Comparison of ENCODE assay signal across 17 mouse cellular contexts in the genomic region with DNA sequence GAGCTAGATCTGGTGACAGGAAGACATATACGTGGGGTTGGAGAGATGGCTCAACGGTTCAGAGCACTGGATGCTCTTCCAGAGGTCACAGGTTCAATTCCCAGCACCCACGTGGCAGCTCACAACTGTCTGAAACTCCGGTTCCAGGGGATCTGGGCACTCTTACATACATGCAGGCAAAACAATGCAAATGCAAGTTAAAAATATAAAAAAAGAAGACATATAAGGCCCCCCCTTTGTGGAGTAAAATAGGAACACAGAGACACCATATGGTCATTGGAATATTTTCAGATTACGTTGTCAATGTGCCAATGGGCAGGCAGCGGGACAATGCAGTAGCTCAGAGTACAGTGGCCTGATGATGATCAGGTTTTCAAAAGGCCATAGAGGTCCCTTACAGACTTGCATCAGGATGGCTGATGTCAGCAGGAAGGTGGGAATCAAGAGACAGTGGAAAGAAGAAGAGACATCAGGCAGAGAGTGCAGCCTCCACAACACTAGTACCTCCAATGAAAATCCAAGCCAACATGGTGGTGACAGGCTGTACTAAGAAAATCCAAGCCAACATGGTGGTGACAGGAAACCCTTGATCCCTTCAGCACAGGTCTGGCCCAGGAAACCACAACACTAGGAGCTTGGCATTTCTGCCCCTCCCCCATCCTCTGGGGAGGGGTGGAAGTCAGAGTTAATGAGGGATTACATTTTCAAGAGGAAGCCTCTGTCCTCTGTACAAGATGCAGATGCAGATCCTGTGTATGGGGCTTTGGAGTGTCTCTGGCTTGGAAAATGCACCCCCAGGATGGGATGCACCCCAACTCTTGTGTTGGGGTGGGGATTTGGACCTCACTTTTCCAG.
A peak's percentile ranks its signal among the peaks of the same experiment; 100 is the strongest.
DNase-seq lines count a peak whose midpoint lies in the region; ATAC-seq lines count a peak whose summit lies in the region.
"Had no signal": no experiment of that assay in that cellular context is flagged by ENCODE, and none has a peak within 500 bp of the region (broad histone marks: within the 10 kb centered on the region; RNA-seq: fewer than 3 reads in every experiment).

No protein-coding gene starts in this region.

- 0 out of 2 replicates have a peak, but pooled peaks have one; percentile 35 for ATAC-seq in heart, embryonic 15.5 days (replicated peaks; ENCODE audit: insufficient number of reproducible peaks, insufficient read depth, low FRiP score, low read depth)
- ATAC-seq in neural tube, embryonic 13.5 days (ENCODE audit: low read depth): no peak
- ATAC-seq in limb, embryonic 12.5 days (ENCODE audit: insufficient number of reproducible peaks, insufficient read depth, low FRiP score, low TSS enrichment, low read depth): no peak
- ATAC-seq: intestine, postnatal 0 days; liver, embryonic 12.5 days; midbrain, embryonic 16.5 days had no signal

- no peak overlapping the region for H3K27ac ChIP-seq in heart, embryonic 15.5 days
- H3K27ac ChIP-seq in heart, embryonic 10.5 days: no peak overlapping the region
- H3K27ac ChIP-seq in neural tube, embryonic 13.5 days (replicated peaks): peak overlapping the region; percentile 3; the same call in 1 of the 2 replicates
- H3K27ac ChIP-seq in limb, embryonic 12.5 days: 0 out of 2 replicates have a peak overlapping the region, but pooled peaks have one; percentile 30
- H3K27ac ChIP-seq: forebrain, embryonic 12.5 days; liver, embryonic 12.5 days; lung, embryonic 15.5 days had no signal

- no peak overlapping the region for H3K4me2 ChIP-seq in heart, embryonic 15.5 days
- no peak overlapping the region for H3K4me2 ChIP-seq in neural tube, embryonic 13.5 days
- no peak overlapping the region for H3K4me2 ChIP-seq in limb, embryonic 12.5 days
- H3K4me2 ChIP-seq: forebrain, embryonic 12.5 days; heart, embryonic 12.5 days; liver, embryonic 12.5 days; lung, embryonic 15.5 days had no signal

- 85% methylated on average over 6 of the region's 6 CpGs for WGBS in heart, embryonic 15.5 days
- WGBS in heart, embryonic 10.5 days: 90% methylated on average over 6 of the region's 6 CpGs
- 85% methylated on average over 6 of the region's 6 CpGs for WGBS in neural tube, embryonic 13.5 days
- 80% methylated on average over 6 of the region's 6 CpGs for WGBS in limb, embryonic 12.5 days

- H3K36me3 ChIP-seq in heart, embryonic 15.5 days: no peaks in the 10 kb centered on the region
- 0 out of 2 replicates have a peak, but pooled peaks cover 2% of the 10 kb centered on the region for H3K36me3 ChIP-seq in heart, embryonic 10.5 days
- H3K36me3 ChIP-seq in neural tube, embryonic 13.5 days: no peaks in the 10 kb centered on the region
- H3K36me3 ChIP-seq in limb, embryonic 12.5 days: no peaks in the 10 kb centered on the region
- H3K36me3 ChIP-seq: forebrain, embryonic 12.5 days; heart, embryonic 12.5 days; liver, embryonic 12.5 days; lung, embryonic 15.5 days had no signal

- peaks cover 9% of the 10 kb centered on the region for H3K4me1 ChIP-seq in heart, embryonic 15.5 days (replicated peaks)
- peaks cover 19% of the 10 kb centered on the region for H3K4me1 ChIP-seq in heart, embryonic 10.5 days
- H3K4me1 ChIP-seq in neural tube, embryonic 13.5 days (replicated peaks): peaks cover 15% of the 10 kb centered on the region
- H3K4me1 ChIP-seq in limb, embryonic 12.5 days (replicated peaks): peaks cover 46% of the 10 kb centered on the region
- H3K4me1 ChIP-seq: forebrain, embryonic 12.5 days; liver, embryonic 12.5 days had no signal

- no peaks in the 10 kb centered on the region for H3K9me3 ChIP-seq in heart, embryonic 15.5 days (replicated peaks)
- H3K9me3 ChIP-seq in heart, embryonic 10.5 days: no peaks in the 10 kb centered on the region
- H3K9me3 ChIP-seq in neural tube, embryonic 13.5 days: no peaks in the 10 kb centered on the region
- H3K9me3 ChIP-seq in limb, embryonic 12.5 days: no peaks in the 10 kb centered on the region
- H3K9me3 ChIP-seq: forebrain, embryonic 12.5 days; heart, embryonic 12.5 days; liver, embryonic 12.5 days; lung, embryonic 15.5 days had no signal

- H3K9ac ChIP-seq in heart, embryonic 15.5 days: no peak overlapping the region
- H3K9ac ChIP-seq in neural tube, embryonic 13.5 days: no peak overlapping the region
- H3K9ac ChIP-seq in limb, embryonic 12.5 days (replicated peaks): no peak overlapping the region
- H3K9ac ChIP-seq: forebrain, embryonic 12.5 days; heart, embryonic 12.5 days; liver, embryonic 12.5 days; lung, embryonic 15.5 days had no signal

- H3K4me3 ChIP-seq in heart, embryonic 15.5 days: no peak overlapping the region
- no peak overlapping the region for H3K4me3 ChIP-seq in heart, embryonic 10.5 days
- no peak overlapping the region for H3K4me3 ChIP-seq in neural tube, embryonic 13.5 days
- no peak overlapping the region for H3K4me3 ChIP-seq in limb, embryonic 12.5 days (replicated peaks)
- H3K4me3 ChIP-seq: forebrain, embryonic 12.5 days; heart, embryonic 12.5 days; liver, embryonic 12.5 days; lung, embryonic 15.5 days had no signal

- DNase-seq in heart, embryonic 10.5 days (ENCODE audit: low spot score): no peak
- no peak for DNase-seq in neural tube, embryonic 10.5 days (ENCODE audit: extremely low spot score, low spot score)
- peak; percentile 38 for DNase-seq in cerebellum, adult 8-10 months
- no peak for DNase-seq in MN1 (ENCODE audit: low spot score)
- DNase-seq in lung, postnatal 4 days: no peak
- DNase-seq: adrenal gland, postnatal 36 days; embryo, embryonic 11 days; left cerebral cortex, postnatal 4 days had no signal

- no peaks in the 10 kb centered on the region for H3K27me3 ChIP-seq in heart, embryonic 15.5 days
- no peaks in the 10 kb centered on the region for H3K27me3 ChIP-seq in heart, embryonic 10.5 days (ENCODE audit: insufficient read depth, poor library complexity, severe bottlenecking)
- no peaks in the 10 kb centered on the region for H3K27me3 ChIP-seq in neural tube, embryonic 13.5 days
- H3K27me3 ChIP-seq in limb, embryonic 12.5 days: no peaks in the 10 kb centered on the region
- H3K27me3 ChIP-seq: forebrain, embryonic 12.5 days; heart, embryonic 12.5 days; liver, embryonic 12.5 days; lung, embryonic 15.5 days had no signal

Comparison
In these comparisons a context has a peak if more than half of its experiments do, and no peak if none do; other contexts are left out.
1. H3K27ac ChIP-seq: peak in neural tube, embryonic 13.5 days (single experiment) and limb, embryonic 12.5 days (single experiment); none in heart, embryonic 15.5 days (single experiment) and heart, embryonic 10.5 days (single experiment).